Mouse (Mus musculus) CD4-positive, CD25-positive, alpha-beta regulatory T cell (primary cell): ENCODE results near the gene Asap3. TPM values are rescaled to one million over a fixed set of nuclear protein-coding genes. Genes with fewer than 3 reads are reported as not detected.

ENCODE experiments used
- polyA plus RNA-seq: library from polyadenylated mRNA; unstranded; fragments of 100-300 nt; shearing (Covaris generic); gene quantifications from one replicate; pipeline ENCODE4 v1.2.1, GENCODE M21; 2017

The Asap3 gene
- polyA plus RNA-seq: 0.24 TPM

DNA sequence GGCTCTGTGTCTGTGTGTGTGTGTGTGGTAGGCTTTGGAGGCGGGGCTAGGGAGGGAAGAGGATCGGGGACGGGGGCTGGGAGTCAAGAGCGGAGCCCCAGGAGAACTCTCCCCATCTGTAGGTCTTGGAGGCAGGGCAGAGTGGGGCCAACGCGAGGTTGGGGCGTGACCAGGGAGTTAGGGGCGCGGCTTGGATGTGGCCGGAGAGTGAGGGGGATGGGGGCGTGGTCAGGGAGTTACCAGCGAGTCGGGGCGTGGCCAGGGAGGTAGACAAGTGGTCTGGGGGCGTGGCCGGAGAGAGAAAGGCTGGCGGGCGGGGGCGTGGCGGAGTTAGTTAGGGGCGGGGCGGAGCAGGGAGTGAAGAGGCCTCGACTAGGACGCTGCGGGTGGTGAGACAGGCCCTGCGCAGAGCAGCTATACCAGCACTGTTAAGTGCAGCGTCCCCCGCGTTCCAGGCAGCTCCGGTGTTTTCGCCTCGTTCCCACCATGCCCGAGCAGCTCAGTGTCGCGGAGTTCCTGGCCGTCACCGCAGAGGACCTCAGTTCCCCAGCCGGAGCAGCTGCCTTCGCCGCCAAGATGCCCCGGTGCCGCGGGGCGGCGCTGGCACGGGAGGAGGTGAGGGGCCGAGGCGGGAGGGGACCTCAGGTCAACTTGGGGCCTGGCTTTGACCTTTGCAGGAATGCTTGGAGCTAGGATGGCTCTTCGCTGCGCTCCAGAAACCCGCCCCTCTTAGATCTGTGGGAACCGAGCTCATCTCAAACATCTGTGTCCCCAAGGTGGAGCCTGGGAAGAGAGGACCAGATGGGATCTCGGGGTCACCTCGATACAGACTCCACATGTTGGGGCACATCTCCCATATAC lies at the start of gene Asap3:
Gene Asap3 (plus strand): TSS at position 333 of the 861 bp plus-strand sequence.

DNA sequence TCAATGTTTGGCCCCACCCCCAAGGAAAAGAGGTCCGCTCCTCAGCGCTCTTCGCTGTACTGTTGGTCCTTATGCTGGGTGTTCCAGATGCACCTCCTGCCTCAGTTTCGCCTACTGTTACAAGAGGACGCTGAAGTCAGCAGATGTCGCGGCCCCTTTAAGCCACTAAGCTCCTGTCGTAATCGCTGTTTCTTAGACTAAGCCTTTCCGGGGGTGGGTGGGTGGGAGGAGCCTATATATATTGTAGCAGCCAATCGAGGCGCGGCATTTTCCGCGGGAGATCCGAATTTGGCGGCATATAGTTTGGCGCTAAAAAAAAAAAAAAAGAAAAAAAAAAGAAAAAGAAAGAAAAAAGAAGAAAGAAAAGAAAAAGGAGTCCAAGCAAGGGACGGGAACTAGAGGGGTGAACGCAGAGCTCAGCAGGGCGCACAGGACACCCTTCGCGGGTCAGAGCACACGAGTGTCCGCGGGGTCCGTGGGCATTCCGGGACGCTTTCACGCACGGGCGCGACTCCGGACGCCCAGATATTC lies 34.1 kb upstream of the Asap3 start, which contains the start of gene E2f2:
Gene E2f2 (plus strand): TSS at position 384 of the 531 bp plus-strand sequence.

DNA sequence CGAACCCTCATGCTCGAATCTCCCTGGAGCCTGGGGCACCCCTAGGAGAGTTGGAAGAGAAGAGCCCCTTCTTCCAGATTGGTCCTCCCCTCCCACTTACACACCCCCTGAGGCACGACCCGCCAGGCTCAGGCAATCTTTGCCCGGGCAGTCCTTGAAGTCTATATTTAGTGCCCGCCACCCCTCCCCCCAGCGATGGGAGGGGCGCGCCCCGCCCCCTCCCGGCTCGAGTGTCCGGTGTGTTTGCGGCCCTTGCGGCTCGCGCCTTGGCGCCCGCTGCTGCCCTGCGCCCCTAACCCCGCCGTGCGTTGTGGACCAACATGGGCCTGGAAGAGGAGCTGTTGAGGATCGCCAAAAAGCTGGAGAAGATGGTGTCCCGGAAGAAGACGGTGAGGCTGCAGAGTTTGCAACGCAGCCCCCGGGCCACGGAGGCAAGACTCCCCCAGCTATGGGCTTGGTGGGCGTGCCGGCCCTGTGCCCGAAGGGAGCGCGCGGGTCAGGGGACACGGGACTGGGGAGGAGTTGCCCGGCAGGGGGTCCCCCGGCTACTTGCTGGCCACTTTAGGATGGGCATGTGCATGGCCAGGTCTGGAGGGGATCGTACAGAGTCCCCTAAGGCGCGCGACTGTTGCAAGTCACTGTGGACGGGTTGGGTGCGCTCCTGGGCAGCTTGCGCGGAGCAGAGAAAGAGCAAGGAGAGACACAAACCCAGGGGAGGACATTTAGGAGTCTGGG lies 41.7 kb downstream of the Asap3 start, which contains the start of gene Tcea3:
Gene Tcea3 (plus strand): TSS at position 1 of the 735 bp plus-strand sequence.

DNA sequence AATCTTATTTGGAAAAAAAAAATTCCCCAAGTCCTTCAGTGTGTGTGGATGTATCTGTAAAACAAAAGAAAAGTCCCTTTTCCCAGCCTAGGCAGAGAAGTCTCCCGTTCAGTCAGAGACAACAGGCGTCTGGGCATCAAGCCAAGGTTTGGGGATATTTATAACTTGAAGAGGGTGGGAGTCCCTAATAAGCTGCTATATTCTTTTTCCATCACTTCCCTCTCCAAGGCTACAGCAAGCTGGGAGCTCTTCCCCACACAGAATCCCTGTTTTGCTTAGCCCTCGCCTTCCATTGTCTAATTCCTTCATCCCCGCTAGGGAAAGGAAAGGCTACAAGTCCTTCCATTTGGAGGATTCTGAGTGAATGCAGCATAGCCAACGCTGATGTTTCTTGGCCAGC lies 78.3 kb downstream of the Asap3 start, which contains the start of gene Zfp46:
Gene Zfp46 (plus strand): TSS at position 229 of the 400 bp plus-strand sequence.

Other genes with a start within 250 kb of the Asap3 start
- gene Gale, start 242.6 kb upstream of the Asap3 start, polyA plus RNA-seq: 21.5 TPM
- gene Lypla2, start 233.7 kb upstream of the Asap3 start, polyA plus RNA-seq: 308 TPM
- gene Pithd1, start 219.1 kb upstream of the Asap3 start, polyA plus RNA-seq: 77.8 TPM
- gene Eloa, start 184.6 kb upstream of the Asap3 start, polyA plus RNA-seq: 50.7 TPM
- gene Rpl11, start 152.9 kb upstream of the Asap3 start, polyA plus RNA-seq: 326 TPM
- 281 TPM for gene Id3, start 62.9 kb upstream of the Asap3 start, polyA plus RNA-seq
- gene E2f2, start 34.0 kb upstream of the Asap3 start, polyA plus RNA-seq: 23.0 TPM
- 0.61 TPM for gene Tcea3, start 41.4 kb downstream of the Asap3 start, polyA plus RNA-seq
- gene Zfp46, start 78.3 kb downstream of the Asap3 start, polyA plus RNA-seq: 14.4 TPM
- gene Hnrnpr, start 104.6 kb downstream of the Asap3 start, polyA plus RNA-seq: 125 TPM
- not detected for gene Htr1d, start 217.2 kb downstream of the Asap3 start, polyA plus RNA-seq